Mouse (Mus musculus): Measurements from ENCODE around the gene Mynn.

The Mynn gene

DNA sequence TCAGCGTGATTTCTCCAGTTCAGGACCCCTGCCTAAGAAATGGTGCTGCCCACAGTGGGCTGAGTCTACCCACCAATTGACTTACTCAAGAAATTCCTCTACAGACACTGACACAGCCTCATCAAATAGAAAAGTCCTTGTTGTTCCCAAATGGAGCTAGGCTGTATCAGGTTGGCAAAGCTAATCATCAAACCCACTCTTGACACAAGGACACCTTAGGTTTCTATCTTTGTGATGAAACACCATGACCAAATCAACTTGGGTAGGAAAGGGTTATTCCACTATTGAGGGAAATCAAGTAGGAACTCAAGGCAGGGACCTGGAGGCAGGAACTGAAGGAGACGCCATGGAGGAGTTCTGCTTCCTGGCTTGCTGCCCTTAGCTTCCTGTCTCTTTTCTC, 42.3 kb downstream of the Mynn start, which contains the start of gene Lrriq4:
Lrriq4 (plus strand) TSS at position 301 of the 400 bp plus-strand sequence.
- DNase-seq (ENCODE audit: extremely low spot score) = no peak

DNA sequence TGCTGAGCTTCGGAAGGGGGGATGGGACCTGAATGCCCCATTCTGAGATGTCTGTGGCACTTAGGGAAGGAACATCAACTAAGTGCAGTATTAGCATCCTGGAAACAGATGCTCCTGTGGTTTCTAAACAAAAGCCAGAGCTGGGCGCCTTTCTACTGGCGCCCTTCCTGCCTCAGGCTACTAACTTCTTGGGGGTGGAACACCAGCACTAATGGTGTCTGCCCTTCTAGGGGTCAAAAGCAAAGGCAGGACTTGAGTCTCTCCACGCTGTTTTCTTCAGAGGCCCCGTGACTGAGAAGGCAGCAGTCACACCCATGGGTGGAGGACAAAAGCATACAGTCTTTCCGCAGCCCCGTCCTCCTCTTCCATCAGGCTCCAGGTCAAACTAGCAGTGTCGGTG, 44.9 kb downstream of the Mynn start:
- no peak for DNase-seq (ENCODE audit: extremely low spot score)

GRCm38 (mm10) chr3:30647440-30648090, 45.7 kb downstream of the Mynn start, which contains the start of gene Lrrc34:
TSS of gene Lrrc34 (minus strand) at chr3:30647869.
- peak; percentile 79 for DNase-seq (ENCODE audit: extremely low spot score)

- DNase-seq (ENCODE audit: extremely low spot score) = no peak
Observed at GRCm38 (mm10) chr3:30648466-30648865, 46.6 kb downstream of the Mynn start.

GRCm38 (mm10) chr3:30650062-30650841, 48.4 kb downstream of the Mynn start:
- peak; percentile 35 for DNase-seq (ENCODE audit: extremely low spot score)

GRCm38 (mm10) chr3:30655937-30656336, 54.1 kb downstream of the Mynn start:
- DNase-seq (ENCODE audit: extremely low spot score) = no peak

DNA sequence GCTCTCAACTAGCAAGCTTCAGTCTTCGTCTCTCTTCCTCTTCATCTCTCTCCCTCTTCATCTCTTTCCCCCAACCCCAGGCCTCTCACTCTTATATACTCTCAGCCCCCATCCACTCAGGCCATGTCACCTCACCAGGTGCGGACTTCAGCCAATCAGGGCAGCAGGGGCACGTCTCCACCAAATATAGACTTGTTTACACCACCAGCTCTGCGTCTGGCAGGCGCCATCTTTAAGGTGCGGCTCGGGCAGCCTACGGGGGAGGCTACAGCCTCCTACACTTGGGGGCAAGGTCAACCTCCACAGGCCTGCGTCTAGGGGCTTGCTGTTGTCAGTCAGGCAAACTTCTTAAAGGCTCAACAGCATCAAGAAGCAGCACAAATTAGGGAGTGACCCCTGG, 56.6 kb downstream of the Mynn start:
- DNase-seq (ENCODE audit: extremely low spot score) = no peak

Measured in embryo, embryonic 9.5 days (tissue).